Mouse (Mus musculus): ENCODE results near the gene Hbq1a.

Hbq1a gene

DNA sequence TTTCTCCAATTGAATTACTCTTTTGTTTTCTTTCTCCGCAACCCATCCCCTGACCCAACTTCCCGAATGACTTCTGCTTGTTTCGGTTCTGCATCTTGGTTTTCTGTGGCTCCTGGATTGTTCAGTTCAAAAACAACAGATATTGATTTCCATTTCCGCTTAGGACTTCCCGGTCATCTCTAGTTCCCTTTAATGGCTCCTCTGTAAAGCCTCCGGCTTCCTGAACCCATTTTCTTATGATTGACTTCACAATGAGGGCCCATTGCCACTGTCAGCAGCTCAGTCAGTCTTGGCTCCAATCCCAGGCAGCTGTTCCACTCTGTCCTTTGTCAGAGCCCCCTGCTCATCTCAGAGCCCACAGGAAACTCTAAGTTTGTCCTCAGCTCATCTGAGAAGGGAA, 31.2 kb downstream of the Hbq1a start:
- peak; percentile 81 for DNase-seq

GRCm38 (mm10) chr11:32331861-32332260, 32.0 kb downstream of the Hbq1a start:
- DNase-seq, result no peak

GRCm38 (mm10) chr11:32333235-32333634, 33.4 kb downstream of the Hbq1a start:
- no peak for DNase-seq

GRCm38 (mm10) chr11:32336435-32336907, 36.6 kb downstream of the Hbq1a start:
- DNase-seq, result no peak

- peak; percentile 66 for DNase-seq
Measured at GRCm38 (mm10) chr11:32339131-32339531, 39.3 kb downstream of the Hbq1a start.

DNA sequence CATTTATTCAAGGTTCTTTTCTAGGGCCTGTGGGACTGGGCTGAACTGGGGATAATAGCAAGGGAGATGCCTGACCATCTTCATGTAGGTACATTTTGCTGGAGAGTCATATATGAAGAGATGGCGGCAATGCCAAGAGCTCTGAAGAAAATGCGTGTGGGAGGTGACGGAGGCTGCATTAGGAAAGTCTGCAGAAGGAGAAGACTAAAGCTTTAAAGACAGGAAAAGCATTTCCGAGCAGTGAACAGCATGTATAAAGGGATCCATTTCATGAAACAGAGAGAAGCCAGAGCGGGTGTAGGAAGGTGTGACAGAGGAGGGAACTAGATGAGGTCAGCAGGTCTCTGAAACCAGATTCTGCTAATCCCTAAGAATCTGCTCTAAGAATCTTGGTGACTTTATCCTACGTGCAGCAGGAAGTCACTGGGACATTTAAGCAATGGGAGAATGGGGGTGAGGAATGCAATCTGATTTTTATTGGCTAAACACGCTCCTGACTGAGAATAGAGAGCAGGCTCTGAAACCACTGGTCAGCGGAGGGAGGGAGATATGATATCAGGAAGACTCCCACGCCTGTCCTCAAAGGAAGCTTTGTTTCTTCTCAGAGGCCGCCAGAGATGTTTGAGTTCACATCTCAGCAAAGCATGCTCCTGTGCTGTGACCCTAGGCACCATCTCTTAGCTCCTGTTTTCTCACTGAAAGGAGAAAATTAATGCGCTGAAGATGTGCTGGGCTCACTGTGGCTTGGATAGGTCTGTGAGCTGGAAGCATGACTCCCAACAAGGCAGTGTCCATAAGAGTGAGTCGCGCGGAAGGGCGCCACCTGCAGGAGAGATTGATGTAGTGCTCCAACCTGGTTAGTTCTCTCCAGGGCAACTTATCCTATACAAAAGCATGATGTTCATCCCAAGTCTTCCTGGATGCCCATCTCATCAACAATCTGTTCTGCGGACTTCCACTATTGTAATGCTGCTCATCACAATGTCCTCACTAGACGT, 40.9 kb downstream of the Hbq1a start:
- DNase-seq, result peak; percentile 75

- peak; percentile 74 for DNase-seq
Measured at GRCm38 (mm10) chr11:32342770-32343191, 42.9 kb downstream of the Hbq1a start.

GRCm38 (mm10) chr11:32343350-32343749, 43.5 kb downstream of the Hbq1a start:
- DNase-seq, result no peak

GRCm38 (mm10) chr11:32345504-32346297, 45.8 kb downstream of the Hbq1a start:
- no peak for DNase-seq

DNA sequence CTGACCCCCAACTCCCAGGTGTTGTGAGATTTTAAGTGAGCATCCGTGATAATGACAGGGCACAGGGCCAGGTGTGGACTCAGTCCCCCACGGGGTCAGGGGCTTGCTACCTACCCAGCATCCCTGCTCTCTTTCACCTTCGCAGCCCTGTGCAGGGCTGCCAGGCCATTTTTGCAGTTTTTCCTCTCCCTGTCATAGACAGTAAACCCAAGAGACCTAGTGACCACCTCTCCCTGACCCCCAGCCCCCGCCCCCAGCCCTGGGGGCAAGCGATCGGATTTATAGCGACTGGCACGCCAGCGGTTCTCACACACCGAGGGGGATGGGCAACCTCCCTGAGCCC, 47.4 kb downstream of the Hbq1a start:
- DNase-seq, result peak; percentile 37

- peak; percentile 90 for DNase-seq
Measured at GRCm38 (mm10) chr11:32347607-32348432, 48.0 kb downstream of the Hbq1a start, which contains the start of gene Sh3pxd2b. Sh3pxd2b (plus strand) TSS chr11:32347820.

- no peak for DNase-seq
Measured at GRCm38 (mm10) chr11:32348433-32349283, 48.8 kb downstream of the Hbq1a start.

- peak; percentile 43 for DNase-seq
Measured at GRCm38 (mm10) chr11:32349284-32349953, 49.5 kb downstream of the Hbq1a start.
